Mouse (Mus musculus) thymus, postnatal 14 days (tissue): ENCODE data around the gene G0s2.

Experiments used
- DNase-seq: peaks from one replicate; pipeline ENCODE4 v3.0.0; 2021

The G0s2 gene

DNA sequence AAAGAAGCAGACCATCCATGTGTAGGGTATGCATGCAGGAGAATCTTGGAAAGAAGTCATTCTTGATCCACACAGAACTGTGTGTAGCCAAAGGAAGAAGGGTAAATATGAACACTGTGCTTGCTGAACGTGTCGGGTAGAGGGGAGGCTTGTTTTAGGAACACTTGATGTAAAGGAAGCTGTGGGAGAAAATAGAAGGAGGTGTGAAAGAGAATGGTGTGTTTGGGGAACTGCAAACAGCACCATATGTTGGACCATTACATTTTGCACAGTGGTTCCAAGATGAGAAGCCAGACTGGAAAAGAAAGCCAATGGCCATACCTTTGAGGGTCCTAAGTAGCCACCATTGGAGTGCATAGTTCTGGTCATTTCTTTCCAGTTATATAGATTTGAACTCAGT, 23.0 kb downstream of the G0s2 start:
- no peak for DNase-seq

DNA sequence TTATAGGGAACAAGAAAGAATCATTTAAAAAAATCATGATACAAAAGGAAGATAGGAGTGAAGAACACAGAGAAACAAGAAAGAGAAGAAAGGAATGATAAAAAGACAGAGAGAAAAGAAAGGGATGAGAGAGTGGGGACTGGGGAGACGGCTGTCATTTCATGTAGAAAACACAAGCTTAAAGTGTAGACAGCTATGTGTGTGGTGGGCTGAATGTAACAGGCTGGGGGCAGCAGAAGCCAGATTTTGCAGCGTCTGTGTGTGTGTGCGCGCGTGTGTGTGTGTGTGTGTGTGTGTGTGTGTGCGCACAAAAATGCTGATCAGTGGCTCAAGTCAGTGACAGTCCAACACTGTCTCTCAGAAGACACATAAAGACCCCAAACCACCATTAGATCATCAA, 28.8 kb downstream of the G0s2 start:
- no peak for DNase-seq

DNA sequence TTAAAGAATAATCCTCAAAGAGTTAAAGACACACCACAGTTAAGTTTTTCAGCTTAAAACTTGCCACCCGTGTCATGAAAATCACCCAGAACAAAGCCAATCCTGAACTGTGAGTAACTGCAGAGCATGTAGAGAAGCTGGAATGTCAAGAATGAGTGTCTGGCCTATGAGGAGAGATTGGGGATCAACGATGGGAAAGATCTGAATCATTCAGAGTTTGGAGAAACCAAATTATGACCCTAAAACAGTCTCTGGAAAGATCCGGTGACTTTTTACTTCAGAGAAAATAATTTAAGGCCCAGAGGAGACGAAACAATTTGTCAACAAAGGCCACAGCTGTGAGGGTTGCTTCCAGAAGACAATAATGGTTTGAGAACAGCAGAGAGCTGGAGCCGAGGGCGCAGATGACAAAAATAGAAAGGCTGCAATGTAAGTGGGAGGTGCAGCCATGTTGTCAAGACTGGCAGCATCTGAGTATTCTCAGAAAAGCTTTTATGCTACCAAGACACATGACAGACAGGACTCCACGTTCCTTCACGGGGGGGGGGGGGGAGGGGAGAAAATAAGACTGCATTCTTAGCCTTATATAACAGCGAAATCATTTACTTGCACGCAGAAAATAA, 29.3 kb downstream of the G0s2 start:
- no peak for DNase-seq

DNA sequence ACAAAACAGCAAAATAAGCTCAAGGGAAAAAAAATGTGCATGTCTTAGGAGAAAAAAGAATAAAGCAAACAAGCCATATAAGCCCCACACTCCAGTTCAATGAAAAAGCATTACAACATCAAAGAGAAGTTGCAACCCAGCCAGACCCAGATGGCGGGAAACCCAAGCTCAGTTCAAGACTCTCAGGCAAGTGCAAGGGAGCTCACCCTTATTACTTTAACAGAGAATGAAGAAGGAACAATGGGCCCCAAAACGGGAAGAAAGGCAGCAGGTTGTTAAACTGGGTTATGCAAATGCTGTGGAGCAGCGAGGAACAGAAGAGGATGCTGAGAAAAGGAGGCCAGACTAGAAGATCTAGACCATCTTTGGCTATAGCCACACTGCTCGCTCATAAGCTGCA, 30.2 kb downstream of the G0s2 start:
- DNase-seq: no peak

DNA sequence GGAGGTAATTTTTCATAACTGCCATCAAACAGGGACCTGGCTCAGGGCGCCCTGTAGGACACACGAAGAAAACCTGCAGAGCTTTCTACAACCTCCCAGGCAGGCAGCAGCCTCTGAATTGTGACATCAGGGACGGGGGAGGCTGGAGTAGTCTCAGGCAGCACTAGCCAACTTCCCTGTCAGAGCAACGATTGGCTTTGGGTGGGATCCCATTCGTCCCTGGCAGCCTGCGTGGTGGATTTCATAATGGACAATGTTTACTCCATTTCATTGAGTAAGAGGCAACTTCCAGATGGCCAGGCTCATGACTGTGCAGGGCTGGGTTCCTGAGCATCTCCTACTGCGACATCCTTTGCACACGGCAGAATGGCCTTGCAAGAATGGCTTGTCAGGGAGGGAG, 30.8 kb downstream of the G0s2 start:
- no peak for DNase-seq

DNA sequence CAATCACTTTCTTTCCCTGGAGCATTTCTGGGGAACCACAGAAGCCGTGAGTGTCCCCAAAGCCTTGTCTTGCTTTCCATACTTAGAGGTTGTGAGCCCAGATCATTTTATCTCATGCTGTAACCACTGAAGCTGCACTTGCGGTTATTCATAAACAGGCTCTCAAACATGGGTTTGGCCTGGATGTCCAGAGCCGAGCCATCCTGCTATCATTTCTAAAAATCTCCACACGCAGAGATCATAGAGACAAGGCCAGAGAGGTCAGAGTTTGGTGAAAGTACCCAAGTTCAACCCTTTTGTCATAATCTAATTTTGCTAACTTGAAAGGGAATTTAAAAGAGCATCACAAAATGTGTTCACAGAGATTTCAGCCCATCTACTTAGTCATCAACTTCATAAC, 31.6 kb downstream of the G0s2 start:
- DNase-seq: no peak

DNA sequence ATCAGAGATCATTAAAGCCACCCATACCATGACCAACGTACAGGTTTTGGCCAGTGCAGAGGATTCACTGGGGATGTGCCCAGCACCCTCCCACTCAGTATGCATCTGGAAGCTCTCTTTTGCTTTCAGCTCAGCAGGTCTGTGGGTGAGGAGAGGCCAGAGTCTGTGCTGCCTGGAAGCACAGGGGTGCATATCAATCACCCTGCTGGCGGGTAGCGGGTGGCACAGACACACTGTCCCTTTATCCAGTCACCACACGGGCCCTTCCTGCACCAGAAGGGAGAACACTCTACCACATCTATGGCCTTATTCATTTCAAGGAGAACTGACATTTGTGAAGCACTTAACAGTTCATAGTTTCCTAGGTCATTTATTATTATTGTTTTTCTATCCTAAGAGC, 34.6 kb downstream of the G0s2 start:
- no peak for DNase-seq

GRCm38 (mm10) chr1:193234930-193235329, 38.1 kb downstream of the G0s2 start:
- no peak for DNase-seq

- DNase-seq: no peak
Observed at GRCm38 (mm10) chr1:193234130-193234645, 38.8 kb downstream of the G0s2 start.

- no peak for DNase-seq
Observed at GRCm38 (mm10) chr1:193232732-193233131, 40.3 kb downstream of the G0s2 start.

- peak; percentile 43 for DNase-seq
Observed at GRCm38 (mm10) chr1:193230935-193231334, 42.1 kb downstream of the G0s2 start.

- DNase-seq: no peak
Observed at GRCm38 (mm10) chr1:193230531-193230930, 42.5 kb downstream of the G0s2 start.

DNA sequence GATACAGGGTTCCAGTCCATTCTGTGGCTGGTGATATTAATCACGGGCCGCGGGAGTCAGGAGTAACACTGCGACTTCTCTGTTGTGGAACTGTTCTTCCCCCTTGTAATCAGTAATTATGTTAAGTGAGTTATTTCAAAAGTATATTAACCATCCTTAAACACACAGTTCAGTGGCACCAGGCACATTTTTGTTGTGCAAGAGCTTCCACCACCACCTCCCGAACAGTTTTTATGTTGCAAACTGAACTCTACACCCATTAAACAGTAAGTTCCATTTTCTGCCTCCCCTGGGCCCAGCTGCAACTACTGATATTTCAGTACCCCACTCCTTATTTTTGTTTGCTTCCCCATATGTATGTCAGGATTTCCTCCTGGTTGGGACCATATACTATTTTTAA, 43.4 kb downstream of the G0s2 start:
- no peak for DNase-seq

DNA sequence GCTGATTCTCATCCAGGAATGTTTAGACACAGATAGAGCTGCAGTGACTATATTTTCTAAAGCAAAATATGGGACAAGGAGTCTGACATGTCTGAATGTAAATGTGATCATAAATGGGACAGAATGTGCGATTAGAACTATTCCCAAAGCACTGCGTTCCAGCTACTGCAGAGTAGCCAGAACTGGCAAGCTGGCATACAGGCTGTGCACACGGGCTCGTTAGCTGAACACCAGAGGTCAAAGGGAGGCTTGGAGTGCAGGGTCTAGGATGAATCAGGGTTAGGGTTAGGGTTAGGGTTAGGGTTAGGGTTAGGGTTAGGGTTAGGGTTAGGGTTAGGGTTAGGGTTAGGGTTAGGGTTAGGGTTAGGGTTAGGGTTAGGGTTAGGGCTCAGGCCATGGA, 45.5 kb downstream of the G0s2 start:
- DNase-seq: no peak

DNA sequence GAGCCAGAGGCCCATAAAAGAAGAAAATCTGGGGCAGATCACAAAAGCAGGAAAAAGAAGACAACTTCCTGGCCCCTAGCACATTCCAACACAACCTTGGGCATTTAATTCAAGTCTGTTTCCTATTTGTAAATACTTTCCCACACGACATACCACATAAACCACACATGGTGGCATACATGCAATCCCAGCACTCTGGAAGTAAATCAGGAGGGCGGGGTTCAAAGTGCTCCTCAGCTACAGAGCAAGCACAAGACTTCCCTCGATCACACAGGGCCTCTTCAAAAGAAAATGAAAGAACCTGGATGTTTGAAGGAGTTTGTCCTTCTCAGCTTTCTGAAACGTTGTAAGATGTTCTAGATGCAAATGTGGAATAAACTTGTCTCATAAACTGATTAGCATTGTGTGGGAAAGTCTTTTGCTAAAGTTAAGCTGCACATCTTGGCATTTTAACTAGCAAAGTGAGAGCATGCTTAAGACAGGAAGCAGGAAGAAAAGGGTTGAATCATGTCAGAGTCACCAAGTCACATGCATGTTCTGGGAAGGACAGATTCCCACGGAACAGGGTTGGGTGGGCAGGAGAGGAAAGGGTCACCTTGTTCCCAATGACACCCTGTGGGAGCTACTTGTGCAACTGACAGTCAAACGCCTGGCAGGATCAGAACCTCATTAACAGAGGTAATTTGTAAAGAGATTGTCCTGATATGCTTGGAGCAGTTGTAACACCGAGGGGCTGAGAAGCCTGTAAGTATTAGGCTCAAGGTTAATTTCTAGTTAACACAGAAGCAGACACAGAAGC, 46.1 kb downstream of the G0s2 start:
- DNase-seq: no peak

- no peak for DNase-seq
Observed at GRCm38 (mm10) chr1:193226114-193226513, 46.9 kb downstream of the G0s2 start.

- no peak for DNase-seq
Observed at GRCm38 (mm10) chr1:193225531-193225930, 47.5 kb downstream of the G0s2 start.
